Mouse (Mus musculus): ENCODE data around the gene Dnajc5.

DNA sequence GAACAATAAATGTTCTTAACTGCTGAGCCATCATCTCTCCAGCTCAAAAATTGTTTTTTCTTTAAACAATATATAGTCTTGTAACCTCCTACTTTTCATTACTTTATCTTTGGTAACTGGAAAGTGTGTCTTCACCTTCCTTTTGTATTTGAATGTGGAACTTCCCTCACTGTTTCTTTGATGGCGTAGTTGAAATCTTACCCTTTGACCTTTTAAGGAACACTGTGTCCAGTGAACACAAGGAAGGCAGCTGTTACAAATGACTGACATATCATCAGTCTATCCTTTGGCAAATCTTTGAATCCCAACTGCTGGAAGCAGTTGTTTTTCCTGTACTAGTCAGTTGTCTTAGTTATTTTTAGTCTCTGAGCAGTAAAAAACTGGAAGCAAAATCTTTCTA is 8.8 kb downstream of the Dnajc5 start:
- no peak for TF ChIP-seq EP300 (IDR thresholded peaks at IDR 0.05; ENCODE audit: low read depth)
- no peak for TF ChIP-seq CTCF (IDR thresholded peaks at IDR 0.05; ENCODE audit: low read depth)

Data from heart, postnatal 0 days (tissue).